Mouse (Mus musculus) small intestine, adult 2 months (tissue): ENCODE data around the gene Gas2. TPM values are rescaled to one million over a fixed set of nuclear protein-coding genes. Genes with fewer than 3 reads are reported as not detected.

Source experiments
- H3K27ac ChIP-seq: fragments of 200-500 bp; 2 replicates; pipeline ENCODE4 v1.5.1; 2012; ENCODE audit warnings: low read depth, low read length, control low read depth, inconsistent platforms; ENCODE audit not compliant: insufficient read depth
- H3K27me3 ChIP-seq: fragments of 200-500 bp; 2 replicates; pipeline ENCODE4 v1.6.1; 2012; ENCODE audit warnings: mild to moderate bottlenecking, moderate library complexity, low read length, inconsistent platforms; ENCODE audit not compliant: control insufficient read depth, insufficient read depth
- H3K36me3 ChIP-seq: fragments of 200-500 bp; 2 replicates; pipeline ENCODE4 v1.6.1; 2012; ENCODE audit warnings: mild to moderate bottlenecking, low read length, control low read depth, inconsistent platforms; ENCODE audit not compliant: control insufficient read depth, insufficient read depth
- H3K4me1 ChIP-seq: fragments of 200-500 bp; 2 replicates; pipeline ENCODE4 v1.6.1; 2012; ENCODE audit warnings: low read length, inconsistent platforms, mixed read lengths; ENCODE audit not compliant: control insufficient read depth, insufficient read depth, insufficient read length
- H3K4me3 ChIP-seq: fragments of 200-500 bp; 2 replicates; pipeline ENCODE4 v1.5.1; 2012; ENCODE audit warnings: low read depth, mild to moderate bottlenecking, control low read depth, inconsistent platforms, low read length, moderate library complexity
- CTCF ChIP-seq: fragments of 200-500 bp; IDR thresholded peaks from 2 replicates; pipeline ENCODE4 v1.5.1; 2012; ENCODE audit warnings: low read depth, mild to moderate bottlenecking, control low read depth, inconsistent platforms, low read length, moderate library complexity, mixed read lengths; ENCODE audit not compliant: insufficient replicate concordance, insufficient read length; ENCODE audit errors: extremely low read depth
- POLR2A ChIP-seq: fragments of 200-500 bp; IDR thresholded peaks from 2 replicates; pipeline ENCODE4 v1.6.1; 2012; ENCODE audit warnings: low read depth, mild to moderate bottlenecking, control low read depth, inconsistent platforms, low read length, moderate library complexity
- WGBS: fragments of 180-500 bp; shearing (Covaris S2); methylation state at CpG from one replicate; pipeline ENCODE4 v1.1.7; 2018; 5-methylcytosine and 5-hydroxymethylcytosine counted together
- polyA plus RNA-seq: library from polyadenylated mRNA; depleted of rRNA; stranded (reverse); fragments of >200 nt; gene quantifications from 2 replicates; pipeline ENCODE4 v1.2.3, GENCODE M21; 2012

The Gas2 gene
- polyA plus RNA-seq, 1 experiment = 1.1 TPM

GRCm38 (mm10) chr7:51899066-51899465, 37.3 kb downstream of the Gas2 start:
- 68% methylated on average over 6 of the region's 6 CpGs for WGBS
- no peaks in the 10 kb centered on the region for H3K36me3 ChIP-seq

GRCm38 (mm10) chr7:51913292-51914050, 51.7 kb downstream of the Gas2 start:
- no peak overlapping the region for H3K27ac ChIP-seq
- H3K36me3 ChIP-seq = no peaks in the 10 kb centered on the region
- 54% methylated on average over 3 of the region's 3 CpGs for WGBS
- H3K4me3 ChIP-seq = no peak overlapping the region
- no peaks in the 10 kb centered on the region for H3K27me3 ChIP-seq
- H3K4me1 ChIP-seq = peaks cover 2% of the 10 kb centered on the region; the same call in 1 of the 2 replicates
- TF ChIP-seq CTCF = no peak
- TF ChIP-seq POLR2A = no peak

More at GRCm38 (mm10) chr7:51899066-51899465, 37.3 kb downstream of the Gas2 start:
- H3K27me3 ChIP-seq = no peaks in the 10 kb centered on the region
- no peaks in the 10 kb centered on the region for H3K4me1 ChIP-seq
- no peak for TF ChIP-seq CTCF
- TF ChIP-seq POLR2A = no peak
- no peak overlapping the region for H3K4me3 ChIP-seq
- no peak overlapping the region for H3K27ac ChIP-seq

GRCm38 (mm10) chr7:51914132-51914531, 52.3 kb downstream of the Gas2 start:
- WGBS = 81% methylated on average over 2 of the region's 2 CpGs
- Histone ChIP-seq H3K4me3 (no peak overlapping the region), H3K4me1 (peaks cover 2% of the 10 kb centered on the region; the same call in 1 of the 2 replicates), H3K27me3 (no peaks in the 10 kb centered on the region), H3K27ac (no peak overlapping the region), H3K36me3 (no peaks in the 10 kb centered on the region)
- no peak for TF ChIP-seq CTCF
- no peak for TF ChIP-seq POLR2A

- Histone ChIP-seq H3K27me3 (no peaks in the 10 kb centered on the region), H3K4me1 (no peaks in the 10 kb centered on the region), H3K4me3 (no peak overlapping the region), H3K36me3 (no peaks in the 10 kb centered on the region), H3K27ac (no peak overlapping the region)
- no peak for TF ChIP-seq POLR2A
- 72% methylated on average over 10 of the region's 10 CpGs for WGBS
Measured at GRCm38 (mm10) chr7:51928761-51929519, 67.1 kb downstream of the Gas2 start.

GRCm38 (mm10) chr7:51931217-51931616, 69.4 kb downstream of the Gas2 start:
- Histone ChIP-seq H3K27me3 (no peaks in the 10 kb centered on the region), H3K4me1 (no peaks in the 10 kb centered on the region), H3K27ac (no peak overlapping the region), H3K4me3 (no peak overlapping the region), H3K36me3 (no peaks in the 10 kb centered on the region)
- WGBS = 85% methylated on average over 4 of the region's 4 CpGs
- TF ChIP-seq CTCF = no peak
- no peak for TF ChIP-seq POLR2A

GRCm38 (mm10) chr7:51937337-51937736, 75.5 kb downstream of the Gas2 start:
- TF ChIP-seq CTCF (no peak), POLR2A (no peak)
- no peak overlapping the region for H3K4me3 ChIP-seq
- no peaks in the 10 kb centered on the region for H3K27me3 ChIP-seq
- no peaks in the 10 kb centered on the region for H3K4me1 ChIP-seq
- no peak overlapping the region for H3K27ac ChIP-seq
- 81% methylated on average over 1 of the region's 1 CpGs for WGBS
- no peaks in the 10 kb centered on the region for H3K36me3 ChIP-seq

- H3K27me3 ChIP-seq = no peaks in the 10 kb centered on the region
- TF ChIP-seq POLR2A (no peak), CTCF (no peak)
- no peaks in the 10 kb centered on the region for H3K36me3 ChIP-seq
- no peaks in the 10 kb centered on the region for H3K4me1 ChIP-seq
- H3K4me3 ChIP-seq = no peak overlapping the region
- 90% methylated on average over 2 of the region's 2 CpGs for WGBS
- no peak overlapping the region for H3K27ac ChIP-seq
Measured at GRCm38 (mm10) chr7:51940461-51940860, 78.6 kb downstream of the Gas2 start.
